Mouse (Mus musculus) adrenal gland, adult 8-10 months (tissue): ENCODE results near the gene Kcnq2. TPM values are rescaled to one million over a fixed set of nuclear protein-coding genes. Genes with fewer than 3 reads are reported as not detected.

Source experiments
- DNase-seq: peaks from one replicate; pipeline ENCODE4 v3.0.0; 2022
- total RNA-seq, 4 experiments: library from RNA; stranded (reverse); gene quantifications; 2 replicates each; pipeline ENCODE4 v1.2.4; 2022

Gene Kcnq2
- total RNA-seq, 4 experiments from 2014 or later = 5.8 to 14.8 (median 10.0) TPM

- DNase-seq = no peak
Observed at GRCm38 (mm10) chr2:181147546-181148317, 12.6 kb upstream of the Kcnq2 start.

- DNase-seq = no peak
Observed at GRCm38 (mm10) chr2:181146976-181147545, 12.0 kb upstream of the Kcnq2 start.

- DNase-seq = no peak
Observed at GRCm38 (mm10) chr2:181144675-181145074, 9.6 kb upstream of the Kcnq2 start.

GRCm38 (mm10) chr2:181143509-181144276 lies 8.6 kb upstream of the Kcnq2 start:
- no peak for DNase-seq

- no peak for DNase-seq
Observed at GRCm38 (mm10) chr2:181142703-181143135, 7.6 kb upstream of the Kcnq2 start.

GRCm38 (mm10) chr2:181139641-181140193 lies 4.6 kb upstream of the Kcnq2 start:
- DNase-seq = no peak

GRCm38 (mm10) chr2:181136934-181137333 lies 1.8 kb upstream of the Kcnq2 start:
- DNase-seq = no peak

GRCm38 (mm10) chr2:181135446-181135818 lies 332 bp upstream of the Kcnq2 start:
- no peak for DNase-seq

GRCm38 (mm10) chr2:181133837-181134590 lies 1.1 kb downstream of the Kcnq2 start:
- no peak for DNase-seq

- DNase-seq = no peak
Observed at GRCm38 (mm10) chr2:181130245-181130644, 4.9 kb downstream of the Kcnq2 start.

GRCm38 (mm10) chr2:181128963-181129362 lies 6.1 kb downstream of the Kcnq2 start:
- no peak for DNase-seq

- no peak for DNase-seq
Observed at GRCm38 (mm10) chr2:181127786-181128185, 7.3 kb downstream of the Kcnq2 start.

GRCm38 (mm10) chr2:181125726-181126455 lies 9.2 kb downstream of the Kcnq2 start:
- DNase-seq = no peak

- DNase-seq = no peak
Observed at GRCm38 (mm10) chr2:181122642-181123041, 12.5 kb downstream of the Kcnq2 start.

- DNase-seq = no peak
Observed at GRCm38 (mm10) chr2:181120922-181121449, 14.1 kb downstream of the Kcnq2 start.

- no peak for DNase-seq
Observed at GRCm38 (mm10) chr2:181119952-181120351, 15.1 kb downstream of the Kcnq2 start.

- no peak for DNase-seq
Observed at GRCm38 (mm10) chr2:181116436-181116835, 18.7 kb downstream of the Kcnq2 start.

- DNase-seq = no peak
Observed at GRCm38 (mm10) chr2:181115367-181115766, 19.7 kb downstream of the Kcnq2 start.

- DNase-seq = no peak
Observed at GRCm38 (mm10) chr2:181113762-181114361, 21.2 kb downstream of the Kcnq2 start.

GRCm38 (mm10) chr2:181111665-181112064 lies 23.4 kb downstream of the Kcnq2 start:
- DNase-seq = no peak

- DNase-seq = no peak
Observed at GRCm38 (mm10) chr2:181104111-181104510, 31.0 kb downstream of the Kcnq2 start.
